Mouse (Mus musculus) right cerebral cortex, adult 18-20 months (tissue): ENCODE results near the gene Zcchc7.
"Not testable (repeated sequence)": the region's sequence is repeated elsewhere in the genome, so short reads cannot be mapped to it uniquely, and the experiment has no call there.

Experiments
- DNase-seq: peaks from one replicate; pipeline ENCODE4 v3.0.0; 2022; ENCODE audit warnings: mixed read lengths

The Zcchc7 gene

DNA sequence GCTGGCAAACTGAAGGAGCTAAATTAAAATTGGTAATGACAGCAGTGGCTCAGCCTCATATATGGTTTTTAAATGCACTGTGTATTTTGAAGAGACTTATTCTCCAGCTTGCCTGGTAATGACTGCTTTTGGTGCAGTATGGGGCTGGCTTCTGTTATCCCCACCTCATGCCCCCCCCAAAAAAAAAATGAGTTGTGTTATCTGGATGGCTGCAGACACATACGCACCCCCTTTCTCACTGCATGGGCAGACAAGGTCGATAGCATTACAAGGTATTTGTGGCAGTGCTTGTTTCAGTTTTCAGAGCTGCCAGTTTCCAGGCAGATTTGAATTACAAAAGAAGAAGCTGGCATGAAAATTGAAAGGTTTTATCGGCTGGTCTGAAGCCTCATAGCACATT is 162.2 kb downstream of the Zcchc7 start:
- no peak for DNase-seq

DNA sequence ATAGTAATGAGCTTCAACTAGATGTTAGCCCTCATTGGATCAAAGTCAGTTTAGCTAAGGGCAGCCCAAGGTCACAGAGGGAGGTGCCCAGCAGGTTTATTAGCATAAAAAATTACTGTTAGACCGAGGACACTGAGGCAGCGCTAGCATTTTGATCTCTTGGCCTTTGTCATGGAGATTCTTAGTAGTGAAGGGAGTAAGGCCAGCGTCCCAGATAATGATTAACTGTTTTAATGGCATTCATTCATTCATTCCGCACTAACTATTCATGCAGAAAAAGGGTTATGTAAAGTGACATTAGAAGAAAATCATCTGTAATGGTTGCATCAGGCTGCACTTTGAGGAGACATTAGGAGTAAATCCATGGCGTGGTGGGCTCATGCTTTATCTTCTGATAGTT is 165.2 kb downstream of the Zcchc7 start:
- no peak for DNase-seq

DNA sequence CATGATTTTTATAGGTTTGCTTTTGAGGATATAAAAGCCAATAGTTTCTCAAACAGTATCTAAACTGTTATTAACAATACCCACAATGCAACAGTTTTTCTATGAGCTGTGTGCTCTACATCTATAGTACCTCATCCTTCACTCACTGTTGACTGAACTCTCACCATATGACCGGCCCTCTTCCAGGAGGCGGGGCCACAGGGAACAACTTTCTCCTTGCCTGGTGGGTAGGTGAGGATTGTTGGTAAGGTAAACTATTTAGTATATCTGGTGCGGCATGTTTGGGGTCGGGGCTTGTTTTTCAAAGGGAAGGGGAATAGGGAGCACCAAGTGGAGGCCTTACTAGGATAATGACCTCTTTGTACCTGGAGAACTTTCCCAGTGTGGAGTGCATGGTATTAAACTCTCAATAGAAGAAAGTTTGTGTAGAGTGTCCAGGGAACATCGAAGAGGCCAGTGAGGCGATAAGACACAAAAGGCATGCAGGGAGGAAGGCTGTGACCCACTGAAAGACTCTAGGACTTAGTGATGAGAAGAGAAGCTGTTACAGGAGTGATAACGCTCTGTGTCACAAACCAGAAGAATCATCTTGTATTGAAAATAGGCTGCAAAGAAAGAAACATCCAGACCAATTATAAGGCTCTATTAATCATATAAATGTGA is 166.9 kb downstream of the Zcchc7 start:
- DNase-seq: no peak

DNA sequence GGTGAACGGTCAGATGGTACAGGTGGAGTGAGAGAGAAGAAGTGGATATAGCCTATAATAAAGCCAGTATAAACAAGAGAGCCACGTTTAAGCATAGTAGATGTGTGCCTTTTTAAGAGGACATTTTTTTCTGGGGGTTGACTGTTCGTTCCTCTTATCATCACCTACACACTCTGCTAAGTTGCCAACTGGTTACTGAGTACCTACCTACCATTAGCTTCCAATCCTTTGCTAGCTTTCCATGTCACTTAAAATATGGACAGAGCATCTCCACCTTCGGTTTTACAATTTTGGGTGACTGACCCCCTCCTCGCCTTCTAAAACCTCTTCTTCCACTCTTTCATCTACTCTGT is 167.4 kb downstream of the Zcchc7 start:
- no peak for DNase-seq

GRCm38 (mm10) chr4:44927934-44928333 is 172.3 kb downstream of the Zcchc7 start:
- no peak for DNase-seq

GRCm38 (mm10) chr4:44928790-44929189 is 173.1 kb downstream of the Zcchc7 start:
- DNase-seq: no peak

GRCm38 (mm10) chr4:44930406-44930805 is 174.7 kb downstream of the Zcchc7 start:
- no peak for DNase-seq

DNA sequence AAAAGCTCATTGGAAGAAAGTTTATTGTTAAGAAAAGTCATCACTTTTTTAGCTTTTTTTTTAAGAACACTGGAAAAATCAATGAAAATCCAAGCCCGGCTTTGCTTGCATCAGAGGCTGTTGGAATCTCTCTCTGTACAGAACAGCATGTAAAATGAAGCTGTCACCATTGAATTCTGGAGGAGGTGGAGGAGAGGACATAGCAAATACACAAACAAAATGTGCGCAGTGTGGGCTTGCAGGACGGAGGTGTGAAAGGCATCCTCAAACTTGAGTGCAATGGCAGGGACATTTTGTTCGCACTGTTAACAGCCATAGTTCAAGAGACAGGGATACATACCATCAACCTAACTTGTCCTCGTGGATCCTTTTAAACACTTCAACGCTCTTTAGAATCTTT is 176.1 kb downstream of the Zcchc7 start:
- peak; percentile 25 for DNase-seq

DNA sequence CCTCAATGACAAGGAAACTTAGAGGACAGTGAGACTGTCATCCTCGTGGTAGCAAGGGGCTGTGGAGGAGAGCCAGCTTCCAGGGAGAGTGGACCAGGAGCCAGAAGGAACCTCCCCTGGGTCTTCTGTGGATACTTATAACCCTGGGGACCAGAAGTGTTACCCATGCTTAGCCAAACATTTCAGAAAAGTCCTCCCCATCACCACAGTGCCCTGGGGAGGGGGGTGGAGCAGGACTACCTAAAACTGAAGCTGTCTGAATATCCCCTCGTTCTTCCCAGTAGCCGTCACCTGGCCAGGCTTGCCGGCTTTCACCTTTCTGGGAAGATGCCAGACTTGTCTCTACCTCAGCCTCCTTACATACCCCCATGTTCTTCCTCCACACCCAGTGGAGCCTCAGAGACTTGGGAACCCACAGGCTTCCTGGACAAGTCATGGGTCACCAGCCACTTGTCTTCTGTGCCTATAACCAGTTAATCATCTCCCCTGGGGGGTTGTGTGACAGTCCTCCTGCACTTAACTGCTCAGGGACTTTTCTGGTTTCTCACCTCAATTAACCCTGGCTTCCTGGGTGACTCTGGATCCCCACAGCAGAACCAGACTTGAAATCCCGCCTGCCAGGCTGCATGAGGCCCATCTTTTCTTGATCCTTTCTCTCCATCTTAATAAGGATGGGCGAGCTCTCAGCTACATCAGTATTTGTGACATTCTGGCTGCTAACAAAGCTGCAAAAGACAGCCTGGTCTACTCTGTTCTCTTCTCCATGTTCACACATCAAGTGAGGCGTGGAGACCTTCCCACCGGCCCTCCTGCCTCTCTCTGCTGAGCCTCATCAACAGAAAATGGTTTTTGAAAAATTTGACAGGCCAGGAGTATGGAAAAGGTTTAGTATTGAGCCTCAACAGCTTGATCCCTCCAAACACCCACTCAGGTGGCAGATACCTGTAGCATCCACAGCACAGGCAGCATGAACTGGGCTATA is 183.0 kb downstream of the Zcchc7 start:
- DNase-seq: no peak

- no peak for DNase-seq
Observed at GRCm38 (mm10) chr4:44939576-44940249, 184.0 kb downstream of the Zcchc7 start.

DNA sequence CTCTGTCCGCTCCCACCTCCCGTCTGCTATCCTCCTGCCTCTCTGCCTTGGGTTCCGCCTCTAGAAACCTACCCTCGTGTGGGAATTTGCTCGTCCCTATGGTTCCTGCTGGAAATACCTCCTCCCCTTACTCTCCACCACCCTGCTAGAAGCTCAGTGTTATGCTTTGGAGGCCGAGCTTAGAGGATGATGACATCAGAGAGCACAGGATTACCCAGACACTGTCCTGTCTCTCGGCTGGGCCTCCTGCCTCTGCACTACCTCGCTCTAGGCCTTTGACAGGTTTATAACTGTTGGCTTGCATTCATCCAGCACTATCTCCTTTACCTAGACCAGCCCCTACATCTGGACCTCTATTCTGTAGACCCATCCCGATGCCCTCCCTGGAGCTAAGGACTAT is 184.6 kb downstream of the Zcchc7 start:
- no peak for DNase-seq

DNA sequence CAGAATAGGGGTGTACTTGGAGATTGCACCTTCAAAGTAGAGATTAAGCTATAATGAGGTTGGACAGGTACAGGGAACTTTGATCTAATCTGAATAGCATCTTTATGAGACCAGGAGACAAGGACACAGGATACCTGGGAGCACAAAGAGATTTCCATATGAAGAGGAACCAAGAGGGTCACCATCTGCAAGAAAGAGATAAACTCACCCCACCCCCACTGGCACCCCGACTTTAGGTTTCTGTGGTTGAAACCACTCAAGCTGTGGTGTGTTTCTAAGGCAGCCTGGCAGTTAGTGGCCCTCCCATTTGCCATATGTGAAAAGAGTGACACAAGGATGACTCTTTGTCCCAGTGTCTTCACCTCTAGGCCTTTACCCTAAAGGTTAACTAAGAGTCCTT is 186.6 kb downstream of the Zcchc7 start:
- no peak for DNase-seq

- DNase-seq: no peak
Observed at GRCm38 (mm10) chr4:44943480-44943879, 187.8 kb downstream of the Zcchc7 start.

DNA sequence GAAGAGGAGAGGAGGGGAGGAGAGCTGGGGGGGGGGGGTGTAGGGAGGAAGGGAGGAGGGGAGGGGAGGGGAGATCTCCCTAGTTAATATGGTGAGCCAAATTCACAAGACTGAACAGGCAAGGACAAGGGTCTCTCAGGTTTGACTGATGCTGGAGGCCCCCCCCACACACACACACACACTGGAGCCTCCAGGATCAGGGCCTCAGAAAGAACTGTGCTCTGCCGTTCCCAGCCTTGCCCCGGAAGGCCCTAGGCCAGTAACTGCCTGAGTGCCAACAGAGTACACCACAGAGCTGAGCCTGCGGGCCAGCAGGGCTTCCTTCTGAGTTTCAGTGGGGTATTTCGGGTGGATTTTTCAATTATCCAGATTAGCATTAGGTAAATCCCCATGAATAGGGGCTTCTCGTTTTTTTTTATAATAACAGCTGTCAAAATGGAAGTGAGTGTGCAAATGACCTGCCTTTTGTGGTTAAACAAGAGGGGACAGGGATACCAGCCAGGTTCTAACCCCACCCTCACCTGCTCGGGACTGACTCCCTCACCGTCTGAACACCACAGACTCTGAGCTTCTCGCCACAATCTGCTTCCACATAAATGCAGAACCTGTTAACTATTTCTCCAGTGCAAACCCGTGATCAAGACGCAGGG is 188.9 kb downstream of the Zcchc7 start:
- no peak for DNase-seq

- DNase-seq: not testable (repeated sequence)
Observed at GRCm38 (mm10) chr4:44946126-44946525, 190.4 kb downstream of the Zcchc7 start.

GRCm38 (mm10) chr4:44947464-44947863 is 191.8 kb downstream of the Zcchc7 start:
- no peak for DNase-seq

DNA sequence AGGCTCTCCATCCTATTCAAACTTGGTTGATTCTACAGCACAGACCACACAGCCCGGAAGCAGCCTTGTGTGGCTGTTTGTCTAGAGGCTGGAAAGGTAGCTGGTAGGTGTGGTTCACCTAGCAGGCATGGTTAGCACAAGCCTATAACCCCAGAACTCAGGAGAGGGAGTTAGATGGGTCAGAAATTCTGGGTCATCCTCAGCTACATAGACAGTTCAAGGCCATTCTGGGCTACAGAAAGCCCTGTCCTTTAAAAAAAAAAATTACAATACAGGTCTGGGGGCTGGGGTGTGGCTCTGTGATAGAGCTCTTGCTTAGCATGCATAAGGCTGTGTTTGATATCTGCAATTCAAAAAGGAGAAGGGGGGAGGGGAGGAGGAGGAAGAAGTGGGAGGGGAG is 192.6 kb downstream of the Zcchc7 start:
- no peak for DNase-seq

- DNase-seq: no peak
Observed at GRCm38 (mm10) chr4:44953041-44953440, 197.4 kb downstream of the Zcchc7 start.

DNA sequence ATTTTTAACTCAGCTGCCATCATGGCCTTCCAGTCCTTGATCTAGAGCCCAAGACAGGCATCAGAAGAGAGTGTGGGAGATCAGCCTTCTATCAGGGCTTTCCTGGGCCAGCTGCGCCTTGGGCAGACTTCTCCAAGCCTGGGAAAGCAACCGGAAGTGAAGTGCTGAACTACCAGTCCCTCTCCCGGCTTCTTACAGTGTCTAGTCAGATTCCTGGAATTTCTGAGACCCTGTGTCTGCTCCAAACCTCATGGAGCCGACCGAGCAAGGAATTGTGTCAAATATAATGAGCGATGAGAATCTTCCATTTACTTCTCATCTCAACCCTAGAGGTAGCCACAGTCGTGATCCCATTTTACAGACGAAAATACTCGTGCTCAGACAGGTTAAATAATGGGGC is 203.1 kb downstream of the Zcchc7 start:
- no peak for DNase-seq

DNA sequence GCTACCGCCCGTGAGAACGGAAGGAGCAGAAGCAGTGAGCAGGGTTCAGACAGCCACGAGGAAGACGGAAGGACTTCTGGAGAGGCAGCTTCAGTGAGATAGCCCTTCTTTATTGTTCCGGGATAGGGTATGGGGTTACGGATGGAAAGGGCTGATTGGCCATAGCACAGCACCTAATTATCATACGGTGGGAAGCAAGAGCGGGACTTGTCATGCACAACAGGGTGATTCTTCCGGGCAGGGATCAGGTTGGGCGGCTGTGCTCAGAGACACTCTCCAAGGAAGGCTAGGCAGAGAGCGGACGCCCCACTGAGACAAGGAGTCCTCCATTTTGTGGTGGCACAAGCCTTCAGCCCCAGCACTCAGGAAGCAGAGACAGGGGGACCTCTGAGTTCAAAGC is 203.5 kb downstream of the Zcchc7 start:
- no peak for DNase-seq

GRCm38 (mm10) chr4:44963156-44963555 is 207.5 kb downstream of the Zcchc7 start:
- DNase-seq: no peak

DNA sequence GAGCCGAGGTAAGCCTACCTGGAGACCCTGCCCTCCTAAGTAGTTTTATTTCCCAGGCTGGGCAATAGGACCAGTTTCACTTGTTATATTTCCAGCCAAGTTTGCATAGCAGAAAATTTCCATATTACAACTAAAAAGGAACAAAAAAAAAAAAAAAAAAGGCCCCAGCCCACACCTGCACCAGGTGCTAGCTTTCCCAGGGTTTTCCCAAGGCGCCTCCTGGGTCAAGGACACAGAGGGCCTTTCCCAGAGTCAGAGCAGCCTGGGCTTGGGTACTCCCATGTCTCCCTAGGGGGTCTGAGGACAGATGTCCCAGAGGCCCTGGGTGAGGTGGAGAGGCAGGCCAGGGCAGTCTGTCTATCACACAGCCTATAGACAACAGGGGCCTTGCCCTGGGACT is 209.5 kb downstream of the Zcchc7 start:
- no peak for DNase-seq

- no peak for DNase-seq
Observed at GRCm38 (mm10) chr4:44965736-44966135, 210.1 kb downstream of the Zcchc7 start.
